Mouse (Mus musculus) thymus, adult 2 months (tissue): Measurements from ENCODE around the gene Ttll8.

ENCODE experiments used
- CTCF ChIP-seq: fragments of 200-500 bp; IDR thresholded peaks from 2 replicates; pipeline ENCODE4 v1.5.1; 2012; ENCODE audit warnings: mild to moderate bottlenecking, control low read depth, low read length, moderate library complexity, borderline replicate concordance; ENCODE audit not compliant: control insufficient read depth, poor library complexity, insufficient read depth; ENCODE audit errors: extremely low read depth
- POLR2A ChIP-seq: fragments of 200-500 bp; IDR thresholded peaks from 2 replicates; pipeline ENCODE4 v1.6.1; 2012; ENCODE audit warnings: mild to moderate bottlenecking, low read length, control low read depth, moderate library complexity; ENCODE audit not compliant: control insufficient read depth, poor library complexity, insufficient read depth; ENCODE audit errors: extremely low read depth

DNA sequence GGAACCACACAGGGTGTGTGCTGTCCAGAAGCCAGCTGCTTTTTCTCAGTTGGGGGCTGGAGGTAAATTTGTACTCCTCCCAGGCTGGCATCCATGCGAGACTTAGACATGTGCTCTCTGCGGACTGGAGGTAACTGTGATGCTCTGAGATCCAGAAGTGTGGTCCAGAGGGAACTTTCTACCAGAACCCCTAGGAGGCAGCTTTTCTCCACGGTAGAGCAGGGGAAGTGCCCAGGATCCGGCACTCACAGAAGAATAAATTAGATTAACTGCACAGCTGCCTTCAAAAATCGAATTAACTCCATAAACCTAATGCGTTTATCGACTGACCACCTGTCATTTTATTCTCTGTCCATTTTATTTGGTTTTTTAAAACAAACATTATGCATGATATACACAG, 20.1 kb downstream of the Ttll8 start:
- TF ChIP-seq CTCF (no peak), POLR2A (no peak)
